Mouse (Mus musculus): ENCODE data around the gene Cd300c2. TPM values are rescaled to one million over a fixed set of nuclear protein-coding genes. Genes with fewer than 3 reads are reported as not detected.
"Not testable (repeated sequence)": the region's sequence is repeated elsewhere in the genome, so short reads cannot be mapped to it uniquely, and the experiment has no call there.

Cd300c2 gene
- polyA plus RNA-seq (2015; fragmentation: Nextera tagmentation; extraction: Ambion mirVana), result 1.7 and 2.2 TPM in 2 replicates

DNA sequence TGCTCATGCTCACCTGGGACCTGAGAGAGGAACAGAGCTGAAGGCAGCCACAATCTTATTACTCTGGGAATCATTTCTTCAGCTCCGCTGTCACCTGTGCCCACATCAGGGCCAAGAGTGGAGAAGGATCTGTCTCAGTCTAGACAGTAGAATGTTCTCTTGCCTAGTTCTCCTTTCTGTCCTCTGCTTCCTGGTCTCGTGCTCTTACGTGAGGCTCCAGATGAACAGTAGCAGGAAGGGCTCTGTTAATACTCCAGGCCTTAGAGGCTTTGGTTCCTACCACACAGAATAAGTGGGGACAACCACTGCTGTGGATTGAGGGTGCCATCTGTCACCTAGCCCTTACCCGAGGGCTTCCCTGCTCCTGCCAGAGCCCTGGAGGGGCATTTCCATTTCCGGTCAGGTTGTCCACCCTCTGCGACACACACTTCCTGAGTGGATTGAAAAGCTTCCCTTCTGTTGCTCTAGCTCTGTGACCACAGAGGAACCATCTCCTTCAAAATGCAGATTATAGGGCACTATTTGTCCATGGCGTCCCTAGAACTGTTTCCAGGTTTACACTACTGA is at the start of gene Cd300c2:
Gene Cd300c2 (minus strand): TSS at position 407 of the 567 bp plus-strand sequence.
- H3K4me3 ChIP-seq, result no peak within 1 kb of the TSS
- 0 out of 2 replicates have a peak, but pooled peaks cover 4% of the 10 kb centered on the region for H3K27me3 ChIP-seq
- no peak within 1 kb of the TSS for H3K27ac ChIP-seq
- H3K4me1 ChIP-seq, result no peaks in the 10 kb centered on the region
- no peaks in the 10 kb centered on the region for H3K9me3 ChIP-seq
- no peak for ATAC-seq (ENCODE audit: low FRiP score, low read depth)
- no peak within 1 kb of the TSS for H3K4me2 ChIP-seq (replicated peaks)
- 77% methylated on average over 7 of the region's 7 CpGs for WGBS
- H3K9ac ChIP-seq, result no peak within 1 kb of the TSS
- no peaks in the 10 kb centered on the region for H3K36me3 ChIP-seq

GRCm38 (mm10) chr11:115049282-115049895 is 47.7 kb upstream of the Cd300c2 start:
- no peak overlapping the region for H3K27ac ChIP-seq
- no peaks in the 10 kb centered on the region for H3K36me3 ChIP-seq
- no peak overlapping the region for H3K4me2 ChIP-seq (replicated peaks)
- ATAC-seq (ENCODE audit: low FRiP score, low read depth), result no peak
- H3K27me3 ChIP-seq, result no peaks in the 10 kb centered on the region
- WGBS, result 37% methylated on average over 3 of the region's 3 CpGs
- no peaks in the 10 kb centered on the region for H3K4me1 ChIP-seq
- no peaks in the 10 kb centered on the region for H3K9me3 ChIP-seq
- H3K4me3 ChIP-seq, result no peak overlapping the region
- H3K9ac ChIP-seq, result no peak overlapping the region

- H3K36me3 ChIP-seq, result no peaks in the 10 kb centered on the region
- no peaks in the 10 kb centered on the region for H3K4me1 ChIP-seq
- no peak within 1 kb of the TSS for H3K9ac ChIP-seq
- no peaks in the 10 kb centered on the region for H3K27me3 ChIP-seq
- H3K9me3 ChIP-seq, result no peaks in the 10 kb centered on the region
- no peak within 1 kb of the TSS for H3K4me3 ChIP-seq
- H3K4me2 ChIP-seq (replicated peaks), result no peak within 1 kb of the TSS
- no peak for ATAC-seq (ENCODE audit: low FRiP score, low read depth)
- WGBS, result 74% methylated on average over 2 of the region's 2 CpGs
- H3K27ac ChIP-seq, result no peak within 1 kb of the TSS
Observed at GRCm38 (mm10) chr11:115048259-115048658, 46.6 kb upstream of the Cd300c2 start, which contains the start of gene Cd300ld3. Gene Cd300ld3, minus strand, starts transcription at chr11:115048409.

DNA sequence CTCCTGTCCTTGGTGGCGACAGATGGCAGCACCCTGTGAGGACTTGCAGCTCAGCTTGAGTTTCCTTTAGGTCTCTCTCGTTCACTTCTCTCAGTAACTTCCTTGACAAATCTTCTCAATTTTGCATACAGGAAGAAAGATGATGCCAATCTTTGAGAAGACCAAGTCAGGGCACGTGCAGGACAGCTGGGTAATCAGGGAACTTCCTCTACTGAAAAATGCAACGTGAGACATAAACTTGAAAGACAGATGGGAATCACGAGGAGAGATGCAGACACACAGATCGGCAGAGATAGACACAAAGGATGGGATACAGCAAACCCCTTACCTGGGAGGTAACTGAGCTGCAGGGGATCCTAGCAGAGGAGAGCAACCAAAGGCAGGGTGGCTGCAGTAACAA is 36.0 kb upstream of the Cd300c2 start, which contains the start of gene Cd300ld5:
Gene Cd300ld5 (minus strand): TSS at position 101 of the 400 bp plus-strand sequence.
- not testable (repeated sequence) for H3K4me3 ChIP-seq; H3K9me3 ChIP-seq; H3K27ac ChIP-seq; H3K4me2 ChIP-seq (replicated peaks); H3K4me1 ChIP-seq; H3K36me3 ChIP-seq; H3K9ac ChIP-seq; ATAC-seq (ENCODE audit: low FRiP score, low read depth); H3K27me3 ChIP-seq
- WGBS, result no CpG with 5 or more reads among the region's 6 CpGs

GRCm38 (mm10) chr11:115026912-115027311 is 25.2 kb upstream of the Cd300c2 start, which contains the start of gene Cd300ld4:
Gene Cd300ld4, minus strand, starts transcription at chr11:115027012.
- not testable (repeated sequence) for H3K4me1 ChIP-seq; ATAC-seq (ENCODE audit: low FRiP score, low read depth); H3K36me3 ChIP-seq; H3K9ac ChIP-seq; H3K4me3 ChIP-seq; H3K27ac ChIP-seq; H3K9me3 ChIP-seq; H3K27me3 ChIP-seq; H3K4me2 ChIP-seq (replicated peaks)
- no CpG with 5 or more reads among the region's 6 CpGs for WGBS

- H3K4me3 ChIP-seq; H3K9me3 ChIP-seq; H3K36me3 ChIP-seq; ATAC-seq (ENCODE audit: low FRiP score, low read depth); H3K27ac ChIP-seq; H3K27me3 ChIP-seq; H3K4me1 ChIP-seq; H3K9ac ChIP-seq; H3K4me2 ChIP-seq (replicated peaks): not testable (repeated sequence)
- no CpG with 5 or more reads among the region's 7 CpGs for WGBS
Observed at GRCm38 (mm10) chr11:115016093-115016492, 14.4 kb upstream of the Cd300c2 start, which contains the start of gene Cd300ld2. Gene Cd300ld2, minus strand, starts transcription at chr11:115016193.

DNA sequence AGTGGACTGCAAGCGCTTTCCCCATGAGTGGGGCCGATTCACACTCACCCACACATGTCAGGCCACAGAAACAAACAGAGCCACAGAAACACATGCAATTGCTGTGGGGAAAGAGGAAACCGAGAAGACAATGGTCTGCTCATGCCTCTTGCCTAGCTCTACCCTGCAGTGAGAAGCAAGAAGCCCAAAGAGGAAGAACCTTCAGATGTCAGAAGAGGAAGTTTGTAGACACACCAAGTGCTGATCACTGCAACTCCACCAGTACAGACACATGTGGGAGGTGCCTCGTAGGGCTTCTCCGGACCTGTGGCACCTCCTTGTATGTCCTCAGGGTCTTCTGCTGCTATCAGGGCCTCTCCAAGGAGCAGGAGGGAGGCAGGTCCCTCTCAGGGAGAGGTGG is 2.4 kb upstream of the Cd300c2 start:
- no peak overlapping the region for H3K9ac ChIP-seq

DNA sequence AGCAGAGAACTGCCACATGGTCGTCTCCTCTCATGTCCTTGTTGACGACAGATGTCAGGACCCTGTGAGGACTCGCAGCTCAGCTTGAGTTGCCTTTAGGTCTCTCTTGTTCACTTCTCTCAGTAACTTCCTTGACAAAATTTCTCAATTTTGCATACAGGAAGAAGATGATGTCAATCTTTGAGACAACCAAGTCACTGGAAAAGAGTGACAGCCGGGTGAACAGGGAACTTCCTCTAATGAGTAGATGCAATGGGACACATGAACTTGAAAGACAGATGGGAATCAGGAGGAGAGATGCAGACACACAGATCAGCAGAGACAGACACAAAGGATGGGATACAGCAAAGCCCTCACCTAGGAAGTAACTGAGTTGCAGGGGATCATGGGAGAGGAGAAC is 11.9 kb downstream of the Cd300c2 start, which contains the start of gene Cd300ld:
Gene Cd300ld (minus strand): TSS at position 130 of the 400 bp plus-strand sequence.
- ATAC-seq (ENCODE audit: low FRiP score, low read depth), result no peak

More for the DNA sequence above, 2.4 kb upstream of the Cd300c2 start:
- no peak for ATAC-seq (ENCODE audit: low FRiP score, low read depth)
- Histone ChIP-seq H3K4me3 (no peak overlapping the region), H3K9me3 (no peaks in the 10 kb centered on the region), H3K36me3 (no peaks in the 10 kb centered on the region), H3K27me3 (0 out of 2 replicates have a peak, but pooled peaks cover 4% of the 10 kb centered on the region), H3K4me2 (replicated peaks) (no peak overlapping the region), H3K27ac (no peak overlapping the region; the same call in 1 of the 2 replicates), H3K4me1 (no peaks in the 10 kb centered on the region)
- 85% methylated on average over 5 of the region's 5 CpGs for WGBS

GRCm38 (mm10) chr11:114981866-114982265 is 19.8 kb downstream of the Cd300c2 start:
- no peaks in the 10 kb centered on the region for H3K27me3 ChIP-seq
- H3K9me3 ChIP-seq, result peaks cover 24% of the 10 kb centered on the region
- 77% methylated on average over 3 of the region's 4 CpGs for WGBS
- H3K27ac ChIP-seq, result no peak overlapping the region
- ATAC-seq (ENCODE audit: low FRiP score, low read depth), result no peak
- H3K4me1 ChIP-seq, result no peaks in the 10 kb centered on the region
- no peak overlapping the region for H3K4me3 ChIP-seq
- H3K36me3 ChIP-seq, result no peaks in the 10 kb centered on the region
- H3K4me2 ChIP-seq (replicated peaks), result no peak overlapping the region
- no peak overlapping the region for H3K9ac ChIP-seq

More for the DNA sequence above, 11.9 kb downstream of the Cd300c2 start, which contains the start of gene Cd300ld:
- no peaks in the 10 kb centered on the region for H3K4me1 ChIP-seq
- 84% methylated on average over 4 of the region's 4 CpGs for WGBS
- H3K4me2 ChIP-seq (replicated peaks), result no peak within 1 kb of the TSS
- no peaks in the 10 kb centered on the region for H3K27me3 ChIP-seq
- H3K4me3 ChIP-seq, result no peak within 1 kb of the TSS
- H3K36me3 ChIP-seq, result no peaks in the 10 kb centered on the region
- H3K27ac ChIP-seq, result no peak within 1 kb of the TSS
- H3K9me3 ChIP-seq, result no peaks in the 10 kb centered on the region
- H3K9ac ChIP-seq, result no peak within 1 kb of the TSS

DNA sequence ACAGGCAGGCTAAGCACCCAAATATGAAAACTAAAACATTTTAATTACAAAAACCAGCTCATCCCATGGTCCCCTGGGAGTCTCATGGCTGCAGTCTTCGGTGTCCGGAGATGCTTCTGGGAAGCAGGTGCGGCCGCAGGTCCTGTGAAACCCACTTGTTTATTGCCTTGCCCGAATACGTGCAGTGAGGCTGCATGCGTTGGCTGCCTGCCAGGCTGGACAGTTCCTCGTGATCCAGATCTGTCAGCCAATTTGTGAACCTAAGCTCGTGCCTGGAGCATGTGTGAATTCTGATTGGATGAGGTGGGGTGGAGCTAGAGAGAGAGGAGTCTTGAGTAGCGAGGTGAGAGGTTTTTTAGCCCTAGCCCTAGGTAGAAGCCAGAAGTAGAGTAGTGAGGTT is 29.0 kb downstream of the Cd300c2 start:
- H3K4me2 ChIP-seq (replicated peaks), result no peak overlapping the region
- ATAC-seq (ENCODE audit: low FRiP score, low read depth), result no peak
- H3K27ac ChIP-seq, result no peak overlapping the region
- no peaks in the 10 kb centered on the region for H3K4me1 ChIP-seq
- no peaks in the 10 kb centered on the region for H3K27me3 ChIP-seq
- no peak overlapping the region for H3K4me3 ChIP-seq
- peaks cover 22% of the 10 kb centered on the region for H3K9me3 ChIP-seq
- no peaks in the 10 kb centered on the region for H3K36me3 ChIP-seq
- 78% methylated on average over 10 of the region's 10 CpGs for WGBS
- no peak overlapping the region for H3K9ac ChIP-seq

DNA sequence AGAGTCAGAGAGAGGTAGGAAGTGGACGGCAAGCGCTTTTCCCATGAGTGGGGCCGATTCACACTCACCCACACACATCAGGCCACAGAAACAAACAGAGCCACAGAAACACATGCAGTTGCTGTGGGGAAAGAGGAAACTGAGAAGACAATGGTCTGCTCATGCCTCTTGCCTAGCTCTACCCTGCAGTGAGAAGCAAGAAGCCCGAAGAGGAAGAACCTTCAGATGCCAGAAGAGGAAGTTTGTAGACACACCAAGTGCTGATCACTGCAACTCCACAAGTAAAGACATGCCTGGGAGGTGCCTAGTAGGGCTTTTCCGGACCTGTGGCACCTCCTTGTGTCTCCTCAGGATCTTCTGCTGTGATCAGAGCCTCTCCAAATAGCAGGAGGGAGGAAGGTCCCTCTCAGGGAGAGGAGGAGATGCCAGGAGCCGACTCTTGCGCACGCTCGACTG is 32.9 kb downstream of the Cd300c2 start, which contains the start of gene Cd300c:
Gene Cd300c (minus strand): TSS at position 406 of the 456 bp plus-strand sequence.
- no peak within 1 kb of the TSS for H3K9ac ChIP-seq
- H3K9me3 ChIP-seq, result peaks cover 7% of the 10 kb centered on the region
- H3K4me1 ChIP-seq, result no peaks in the 10 kb centered on the region
- H3K27ac ChIP-seq, result no peak within 1 kb of the TSS
- no peaks in the 10 kb centered on the region for H3K36me3 ChIP-seq
- no peak for ATAC-seq (ENCODE audit: low FRiP score, low read depth)
- H3K4me2 ChIP-seq (replicated peaks), result no peak within 1 kb of the TSS
- WGBS, result 81% methylated on average over 9 of the region's 9 CpGs
- H3K4me3 ChIP-seq, result no peak within 1 kb of the TSS
- no peaks in the 10 kb centered on the region for H3K27me3 ChIP-seq

DNA sequence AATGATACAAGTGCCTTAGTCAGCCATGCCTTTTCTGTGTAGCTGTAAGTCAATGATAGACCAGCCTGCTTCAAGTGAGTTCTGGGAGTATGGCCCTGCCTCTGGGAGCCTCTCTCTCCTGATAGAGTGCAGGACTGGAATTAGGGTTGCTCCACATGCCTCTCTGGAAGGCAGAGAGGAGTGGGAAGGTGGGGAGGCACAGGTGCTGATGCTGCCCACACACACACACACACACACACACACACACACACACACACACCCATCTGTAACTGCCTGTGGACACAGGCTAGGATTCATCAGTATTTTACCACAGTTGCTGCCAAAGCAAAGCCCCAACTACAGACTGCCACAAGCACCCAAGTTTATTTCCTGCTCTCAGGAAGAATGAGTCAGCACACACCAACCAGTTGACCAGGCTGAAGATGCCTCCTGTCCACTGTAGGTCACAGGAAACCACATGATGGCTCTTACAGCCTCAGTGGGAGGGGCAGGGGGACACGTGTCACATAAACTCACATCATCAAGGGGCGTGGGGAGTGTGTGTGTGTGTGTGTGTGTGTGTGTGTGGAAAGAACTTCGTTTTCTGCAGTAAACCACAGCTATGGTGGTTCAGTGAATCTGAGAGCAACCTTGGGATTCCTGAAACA is 36.4 kb downstream of the Cd300c2 start:
- H3K4me3 ChIP-seq, result no peak overlapping the region
- WGBS, result 58% methylated on average over 3 of the region's 3 CpGs
- no peaks in the 10 kb centered on the region for H3K9me3 ChIP-seq
- H3K27me3 ChIP-seq, result no peaks in the 10 kb centered on the region
- no peak for ATAC-seq (ENCODE audit: low FRiP score, low read depth)
- H3K27ac ChIP-seq, result no peak overlapping the region
- H3K4me1 ChIP-seq, result no peaks in the 10 kb centered on the region
- H3K36me3 ChIP-seq, result no peaks in the 10 kb centered on the region
- no peak overlapping the region for H3K4me2 ChIP-seq (replicated peaks)
- H3K9ac ChIP-seq, result no peak overlapping the region

All from limb, embryonic 13.5 days (tissue).